Mouse (Mus musculus): ENCODE measurements around the gene Zfp157. TPM values are rescaled to one million over a fixed set of nuclear protein-coding genes. Genes with fewer than 3 reads are reported as not detected.
"Not testable (repeated sequence)": the region's sequence is repeated elsewhere in the genome, so short reads cannot be mapped to it uniquely, and the experiment has no call there.

Zfp157 gene
- 56.5 and 56.9 TPM in 2 replicates for polyA plus RNA-seq (2016; fragmentation: Nextera tagmentation; extraction: Ambion mirVana)

DNA sequence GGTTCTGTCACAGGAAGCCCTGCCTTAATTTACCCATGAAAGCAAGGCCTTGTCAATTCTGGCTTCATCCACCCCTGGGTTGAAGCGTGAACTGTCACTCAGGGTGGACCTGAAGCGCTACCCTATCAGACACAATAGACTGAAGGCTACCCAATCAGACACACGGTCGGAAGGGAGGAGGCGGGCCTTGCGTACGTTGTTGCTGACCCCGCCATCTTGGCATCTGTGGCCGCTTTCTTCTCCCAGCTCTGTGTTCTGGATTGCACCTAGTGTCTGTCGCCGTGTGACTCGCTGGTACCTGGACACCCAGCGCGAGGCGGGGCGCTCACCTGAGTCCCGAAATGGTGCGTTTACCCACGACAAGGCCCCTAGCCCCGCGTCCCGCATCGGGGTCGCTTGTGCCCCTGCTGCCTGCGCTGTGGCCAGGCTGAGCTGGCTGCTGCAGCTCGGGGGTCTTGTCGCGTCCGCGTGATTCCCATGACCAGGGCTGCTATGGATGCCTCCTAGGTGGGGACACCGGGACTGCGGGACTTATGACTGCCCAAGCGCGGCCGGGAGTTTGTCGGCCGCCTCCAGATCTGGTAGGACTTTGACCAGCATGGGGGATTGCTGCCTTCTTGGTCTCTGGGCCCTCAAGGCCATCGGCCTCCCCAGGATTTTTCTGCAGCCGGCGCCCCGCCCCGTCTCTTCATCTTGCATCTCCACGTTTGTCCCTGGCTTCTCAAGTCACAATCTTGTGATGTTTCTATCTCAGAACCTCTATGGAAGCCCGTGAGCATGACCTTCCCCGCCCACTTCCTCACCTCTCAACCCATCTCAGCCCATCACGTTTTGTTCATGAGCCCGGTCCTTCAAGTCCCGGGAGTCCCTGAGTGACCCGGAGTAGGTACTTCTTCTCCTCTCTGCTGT is at the start of gene Zfp157:
Gene Zfp157, plus strand, starts transcription at position 183 of the 909 bp plus-strand sequence.
- Histone ChIP-seq H3K9me3 (no peaks in the 10 kb centered on the region), H3K4me1 (peaks cover 19% of the 10 kb centered on the region), H3K36me3 (peaks cover 20% of the 10 kb centered on the region), H3K9ac (peak within 1 kb of the TSS; percentile 98), H3K4me2 (replicated peaks) (peak within 1 kb of the TSS; percentile 76), H3K27ac (peak within 1 kb of the TSS; percentile 88), H3K4me3 (peak within 1 kb of the TSS; percentile 96), H3K27me3 (no peaks in the 10 kb centered on the region)
- ATAC-seq (ENCODE audit: insufficient number of reproducible peaks, insufficient read depth, low FRiP score, low TSS enrichment): peak; percentile 100
- WGBS: under 1% methylated on average over 49 of the region's 49 CpGs

DNA sequence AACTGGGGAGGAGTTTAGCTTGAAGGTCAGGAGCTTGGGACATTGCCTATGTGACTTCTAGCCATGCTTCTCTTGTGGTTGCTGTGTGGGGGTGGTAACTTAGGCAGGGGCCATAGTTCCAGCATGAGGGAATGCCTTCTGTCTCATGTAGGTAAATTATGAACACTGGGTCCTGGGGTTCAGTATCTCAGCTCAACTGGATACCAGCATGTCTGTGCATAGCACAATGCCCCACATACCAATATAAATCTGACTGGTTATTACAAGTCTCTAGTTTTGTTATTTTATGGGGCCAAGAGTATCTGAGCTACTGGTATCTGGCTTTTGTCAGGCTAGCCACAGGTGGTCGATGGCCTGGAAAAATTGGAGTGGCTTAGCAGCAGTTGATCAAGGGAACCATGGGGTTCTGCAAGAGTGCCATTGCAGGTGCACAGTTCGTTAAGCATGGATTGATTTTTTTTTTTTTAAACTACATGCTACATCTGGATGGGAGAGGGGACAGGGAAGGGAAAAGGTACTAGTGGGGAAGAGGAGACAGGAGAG is 43.4 kb upstream of the Zfp157 start:
- no peak for ATAC-seq (ENCODE audit: insufficient number of reproducible peaks, insufficient read depth, low FRiP score, low TSS enrichment)

GRCm38 (mm10) chr5:138400431-138400830 is 40.8 kb upstream of the Zfp157 start:
- ATAC-seq (ENCODE audit: insufficient number of reproducible peaks, insufficient read depth, low FRiP score, low TSS enrichment); H3K36me3 ChIP-seq; H3K27me3 ChIP-seq; H3K4me2 ChIP-seq (replicated peaks); H3K4me3 ChIP-seq; H3K9me3 ChIP-seq; H3K4me1 ChIP-seq; H3K9ac ChIP-seq; H3K27ac ChIP-seq: not testable (repeated sequence)

More for the DNA sequence above, 43.4 kb upstream of the Zfp157 start:
- no peak overlapping the region for H3K9ac ChIP-seq
- H3K4me3 ChIP-seq: no peak overlapping the region
- no peaks in the 10 kb centered on the region for H3K27me3 ChIP-seq
- no peak overlapping the region for H3K27ac ChIP-seq
- no peaks in the 10 kb centered on the region for H3K4me1 ChIP-seq
- no peak overlapping the region for H3K4me2 ChIP-seq (replicated peaks)
- 59% methylated on average over 2 of the region's 2 CpGs for WGBS
- no peaks in the 10 kb centered on the region for H3K36me3 ChIP-seq
- no peaks in the 10 kb centered on the region for H3K9me3 ChIP-seq

DNA sequence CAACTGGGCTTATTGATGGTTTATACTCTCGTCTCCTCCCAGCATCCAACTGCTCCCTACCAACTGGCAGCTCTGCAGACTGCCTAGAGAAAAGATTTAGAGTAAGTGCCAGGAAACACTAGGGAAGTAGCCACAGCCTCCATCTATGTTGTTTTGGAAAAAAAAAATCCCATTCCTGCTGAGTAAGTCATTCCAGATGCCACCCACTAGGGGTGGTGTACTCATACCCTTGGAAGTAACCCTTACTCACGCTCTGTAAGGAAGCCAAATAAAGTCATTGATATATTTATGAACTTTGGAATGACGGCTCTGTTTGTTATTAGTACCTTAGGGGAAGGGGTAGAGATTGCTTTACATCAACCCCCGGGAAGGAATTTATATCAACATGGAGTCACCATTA is 17.1 kb downstream of the Zfp157 start:
- Histone ChIP-seq H3K27me3 (no peaks in the 10 kb centered on the region), H3K36me3 (peaks cover 69% of the 10 kb centered on the region), H3K4me2 (replicated peaks) (no peak overlapping the region), H3K9ac (no peak overlapping the region), H3K4me3 (no peak overlapping the region), H3K9me3 (peaks cover 36% of the 10 kb centered on the region), H3K27ac (no peak overlapping the region), H3K4me1 (no peaks in the 10 kb centered on the region)
- ATAC-seq (ENCODE audit: insufficient number of reproducible peaks, insufficient read depth, low FRiP score, low TSS enrichment): no peak
- WGBS: 93% methylated on average over 4 of the region's 4 CpGs

GRCm38 (mm10) chr5:138459107-138459506 is 17.8 kb downstream of the Zfp157 start:
- H3K4me2 ChIP-seq (replicated peaks): no peak overlapping the region
- peaks cover 63% of the 10 kb centered on the region for H3K36me3 ChIP-seq
- WGBS: 100% methylated on average over 1 of the region's 1 CpGs
- no peak overlapping the region for H3K9ac ChIP-seq
- no peaks in the 10 kb centered on the region for H3K4me1 ChIP-seq
- no peak for ATAC-seq (ENCODE audit: insufficient number of reproducible peaks, insufficient read depth, low FRiP score, low TSS enrichment)
- H3K4me3 ChIP-seq: no peak overlapping the region
- peaks cover 36% of the 10 kb centered on the region for H3K9me3 ChIP-seq
- no peaks in the 10 kb centered on the region for H3K27me3 ChIP-seq
- no peak overlapping the region for H3K27ac ChIP-seq

DNA sequence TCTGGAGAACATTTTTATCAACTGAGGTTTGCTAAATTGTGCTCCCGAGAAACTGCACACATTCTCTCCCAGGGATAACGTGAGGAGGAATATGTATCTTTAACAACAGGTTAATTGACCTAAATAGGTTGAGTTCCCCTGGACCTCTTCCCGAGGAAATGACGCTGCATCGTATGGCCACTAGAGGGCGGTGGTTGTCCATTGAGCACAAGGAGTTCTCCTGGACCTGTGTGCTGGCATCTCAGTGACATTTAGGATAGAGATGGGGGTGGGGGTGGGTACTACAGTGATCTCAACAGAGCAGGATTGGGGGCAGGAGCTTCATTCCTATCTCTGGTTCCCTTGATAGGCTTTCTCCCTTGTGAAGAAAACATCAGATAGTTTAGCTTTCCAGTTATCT is 32.3 kb downstream of the Zfp157 start:
- Histone ChIP-seq H3K4me3 (no peak overlapping the region), H3K4me1 (no peaks in the 10 kb centered on the region), H3K27ac (no peak overlapping the region), H3K36me3 (no peaks in the 10 kb centered on the region), H3K9ac (no peak overlapping the region), H3K27me3 (no peaks in the 10 kb centered on the region), H3K4me2 (replicated peaks) (no peak overlapping the region), H3K9me3 (0 out of 2 replicates have a peak, but pooled peaks cover 2% of the 10 kb centered on the region)
- WGBS: 30% methylated on average over 6 of the region's 6 CpGs
- ATAC-seq (ENCODE audit: insufficient number of reproducible peaks, insufficient read depth, low FRiP score, low TSS enrichment): no peak

- not testable (repeated sequence) for H3K4me1 ChIP-seq; H3K36me3 ChIP-seq; H3K27me3 ChIP-seq; H3K9me3 ChIP-seq; H3K27ac ChIP-seq; H3K4me2 ChIP-seq (replicated peaks); H3K9ac ChIP-seq; ATAC-seq (ENCODE audit: insufficient number of reproducible peaks, insufficient read depth, low FRiP score, low TSS enrichment); H3K4me3 ChIP-seq
- WGBS: 91% methylated on average over 12 of the region's 12 CpGs
Observed at GRCm38 (mm10) chr5:138504548-138504947, 63.3 kb downstream of the Zfp157 start.

Other genes with a start within 250 kb of the Zfp157 start
- gene Mblac1, start 247.2 kb upstream of the Zfp157 start, polyA plus RNA-seq (2016; fragmentation: Nextera tagmentation; extraction: Ambion mirVana): 9.3 and 11.4 TPM in 2 replicates
- gene Nxpe5, start 215.6 kb upstream of the Zfp157 start, polyA plus RNA-seq (2016; fragmentation: Nextera tagmentation; extraction: Ambion mirVana): not detected in 2 replicates
- 50.9 and 57.0 TPM in 2 replicates for gene Lamtor4, start 186.0 kb upstream of the Zfp157 start, polyA plus RNA-seq (2016; fragmentation: Nextera tagmentation; extraction: Ambion mirVana)
- gene BC037034, start 177.4 kb upstream of the Zfp157 start, polyA plus RNA-seq (2016; fragmentation: Nextera tagmentation; extraction: Ambion mirVana): 11.3 and 12.3 TPM in 2 replicates
- 3.7 and 4.3 TPM in 2 replicates for gene Gal3st4, start 168.6 kb upstream of the Zfp157 start, polyA plus RNA-seq (2016; fragmentation: Nextera tagmentation; extraction: Ambion mirVana)
- 0.23 TPM in 1 of 2 replicates, not detected in the other for gene Gm43720, start 161.5 kb upstream of the Zfp157 start, polyA plus RNA-seq (2016; fragmentation: Nextera tagmentation; extraction: Ambion mirVana)
- 70.1 and 75.3 TPM in 2 replicates for gene Gpc2, start 161.5 kb upstream of the Zfp157 start, polyA plus RNA-seq (2016; fragmentation: Nextera tagmentation; extraction: Ambion mirVana)
- 7.9 and 8.7 TPM in 2 replicates for gene Stag3, start 161.2 kb upstream of the Zfp157 start, polyA plus RNA-seq (2016; fragmentation: Nextera tagmentation; extraction: Ambion mirVana)
- gene Pvrig, start 99.5 kb upstream of the Zfp157 start, polyA plus RNA-seq (2016; fragmentation: Nextera tagmentation; extraction: Ambion mirVana): 0.15 TPM in 1 of 2 replicates, not detected in the other
- gene 1700123K08Rik, start 123.2 kb downstream of the Zfp157 start, polyA plus RNA-seq (2016; fragmentation: Nextera tagmentation; extraction: Ambion mirVana): 0.15 TPM in 1 of 2 replicates, not detected in the other
- gene Zfp68, start 178.3 kb downstream of the Zfp157 start, polyA plus RNA-seq (2016; fragmentation: Nextera tagmentation; extraction: Ambion mirVana): 76.1 and 82.7 TPM in 2 replicates
- gene A430033K04Rik, start 181.4 kb downstream of the Zfp157 start, polyA plus RNA-seq (2016; fragmentation: Nextera tagmentation; extraction: Ambion mirVana): 17.9 and 18.5 TPM in 2 replicates